Comparison of ENCODE assay signal across 8 mouse cellular contexts in the genomic region with DNA sequence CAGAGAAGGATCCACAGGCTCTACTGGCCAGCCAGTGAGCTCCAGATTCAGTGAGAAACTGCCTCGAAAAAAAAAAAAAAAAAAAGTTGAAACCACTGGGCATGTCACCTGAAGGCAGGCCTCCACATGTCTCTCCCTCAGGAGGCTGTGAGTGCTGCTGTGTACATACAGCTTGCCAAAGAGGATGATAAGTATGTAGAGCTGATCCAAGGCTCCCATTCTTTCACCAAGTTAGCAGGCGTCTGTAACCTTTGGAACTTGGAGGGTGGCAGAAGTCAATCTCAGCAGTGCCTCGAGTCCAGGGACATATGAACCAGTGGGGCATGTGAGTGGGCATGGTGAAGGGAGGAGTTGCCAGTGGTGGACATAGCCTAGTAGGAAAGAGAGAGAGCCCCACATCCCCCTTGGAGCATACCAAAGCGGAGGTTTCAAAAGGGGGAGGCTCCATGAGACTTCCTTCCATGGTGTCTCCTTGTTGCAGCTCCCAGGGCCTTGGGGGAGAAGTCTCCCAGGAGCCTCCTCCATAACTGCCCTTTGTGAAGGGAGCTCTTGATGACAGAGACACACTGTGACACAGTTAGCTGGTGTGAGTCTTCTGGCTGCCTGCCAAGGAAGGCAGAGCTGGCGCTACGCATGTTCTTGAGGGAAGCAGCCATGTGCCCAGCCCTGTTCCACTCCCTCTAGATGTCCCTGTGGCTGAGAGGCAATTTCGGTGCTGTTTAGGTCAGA. TPM values are rescaled to one million over a fixed set of nuclear protein-coding genes. Genes with fewer than 3 reads are reported as not detected.
A peak's percentile ranks its signal among the peaks of the same experiment; 100 is the strongest.
DNase-seq lines count a peak whose midpoint lies in the region; ATAC-seq lines count a peak whose summit lies in the region.

No protein-coding gene starts in this region.

- H3K4me3 ChIP-seq in forebrain, embryonic 13.5 days = no peak overlapping the region
- H3K4me3 ChIP-seq in forebrain, embryonic 11.5 days (ENCODE audit: low read depth, low read length) = no peak overlapping the region
- no peak overlapping the region for H3K4me3 ChIP-seq in kidney, embryonic 16.5 days (ENCODE audit: low read length)

- H3K27ac ChIP-seq in forebrain, embryonic 13.5 days = no peak overlapping the region
- H3K27ac ChIP-seq in forebrain, embryonic 11.5 days (ENCODE audit: low read depth, low read length) = no peak overlapping the region
- no peak overlapping the region for H3K27ac ChIP-seq in kidney, embryonic 16.5 days (ENCODE audit: low read length)

- H3K36me3 ChIP-seq in forebrain, embryonic 13.5 days (ENCODE audit: poor library complexity, severe bottlenecking) = no peaks in the 10 kb centered on the region
- H3K36me3 ChIP-seq in forebrain, embryonic 11.5 days (ENCODE audit: control insufficient read depth, insufficient read depth, low read length) = no peaks in the 10 kb centered on the region
- no peaks in the 10 kb centered on the region for H3K36me3 ChIP-seq in kidney, embryonic 16.5 days (ENCODE audit: insufficient read depth, low read length)

- WGBS in forebrain, embryonic 13.5 days = 61% methylated on average over 7 of the region's 7 CpGs
- 80% methylated on average over 7 of the region's 7 CpGs for WGBS in forebrain, embryonic 11.5 days
- 68% methylated on average over 7 of the region's 7 CpGs for WGBS in kidney, embryonic 16.5 days

- no peak overlapping the region for H3K4me2 ChIP-seq in forebrain, embryonic 13.5 days
- H3K4me2 ChIP-seq in forebrain, embryonic 11.5 days (ENCODE audit: low read depth, low read length, severe bottlenecking) = no peak overlapping the region
- no peak overlapping the region for H3K4me2 ChIP-seq in kidney, embryonic 16.5 days (replicated peaks; ENCODE audit: low read depth, low read length)

- no peak overlapping the region for H3K9ac ChIP-seq in forebrain, embryonic 13.5 days
- no peak overlapping the region for H3K9ac ChIP-seq in forebrain, embryonic 11.5 days (ENCODE audit: low read length)
- no peak overlapping the region for H3K9ac ChIP-seq in kidney, embryonic 16.5 days (replicated peaks; ENCODE audit: low read length)

- H3K9me3 ChIP-seq in forebrain, embryonic 13.5 days (replicated peaks) = no peaks in the 10 kb centered on the region
- H3K9me3 ChIP-seq in forebrain, embryonic 11.5 days (ENCODE audit: control insufficient read depth, low read length) = no peaks in the 10 kb centered on the region
- H3K9me3 ChIP-seq in kidney, embryonic 16.5 days (ENCODE audit: low read length) = no peaks in the 10 kb centered on the region

- no peak for DNase-seq in forebrain, embryonic 11.5 days (ENCODE audit: low spot score)
- DNase-seq in right cerebral cortex, adult 18-20 months = peak; percentile 25
- no peak for DNase-seq in right cerebral cortex, postnatal 25 days
- peak; percentile 10 to 38 for DNase-seq in right cerebral cortex, adult 2 months (ENCODE audit: low spot score in 2 of 2)
- no peak for DNase-seq in thymus, postnatal 36 days

- peaks cover 4% of the 10 kb centered on the region for H3K4me1 ChIP-seq in forebrain, embryonic 13.5 days
- no peaks in the 10 kb centered on the region for H3K4me1 ChIP-seq in forebrain, embryonic 11.5 days (replicated peaks; ENCODE audit: control insufficient read depth, insufficient read depth, low read length)
- no peaks in the 10 kb centered on the region for H3K4me1 ChIP-seq in kidney, embryonic 16.5 days (ENCODE audit: insufficient read depth, low read length)

- H3K27me3 ChIP-seq in forebrain, embryonic 13.5 days = no peaks in the 10 kb centered on the region
- H3K27me3 ChIP-seq in forebrain, embryonic 11.5 days (ENCODE audit: control insufficient read depth, insufficient read depth, low read length) = no peaks in the 10 kb centered on the region
- H3K27me3 ChIP-seq in kidney, embryonic 16.5 days (ENCODE audit: insufficient read depth, low read length) = no peaks in the 10 kb centered on the region

- peak; percentile 27; the same call in 1 of the 2 replicates for ATAC-seq in forebrain, embryonic 13.5 days
- ATAC-seq in forebrain, embryonic 11.5 days (replicated peaks; ENCODE audit: low FRiP score) = no peak
- ATAC-seq in kidney, embryonic 16.5 days (ENCODE audit: low FRiP score, low TSS enrichment) = peak; percentile 54; the same call in 1 of the 2 replicates
- ATAC-seq in megakaryocyte progenitor cell, adult 5-6 weeks (replicated peaks; ENCODE audit: poor library complexity) = no peak

RNA-seq across cellular contexts. Expression of a gene that starts 6.6 kb away (rescaled TPM):
- polyA plus RNA-seq in forebrain, embryonic 13.5 days (2015; fragmentation: Nextera tagmentation; extraction: Ambion mirVana) = not detected in 2 replicates
- polyA plus RNA-seq in forebrain, embryonic 11.5 days (2014; fragmentation: Nextera tagmentation; extraction: Ambion mirVana) = not detected in 2 replicates
- polyA plus RNA-seq in kidney, embryonic 16.5 days (2015; fragmentation: Nextera tagmentation; extraction: Ambion mirVana) = not detected in 2 replicates
- not detected in 2 replicates for total RNA-seq in megakaryocyte progenitor cell, adult 5-6 weeks (2015)
- total RNA-seq in megakaryocyte progenitor cell, adult 5-6 weeks (2017) = not detected in 2 replicates

RNA-seq across cellular contexts. Expression of a gene that starts 16.3 kb away (rescaled TPM):
- not detected in 2 replicates for polyA plus RNA-seq in forebrain, embryonic 13.5 days (2015; fragmentation: Nextera tagmentation; extraction: Ambion mirVana)
- not detected in 2 replicates for polyA plus RNA-seq in forebrain, embryonic 11.5 days (2014; fragmentation: Nextera tagmentation; extraction: Ambion mirVana)
- not detected in 2 replicates for polyA plus RNA-seq in kidney, embryonic 16.5 days (2015; fragmentation: Nextera tagmentation; extraction: Ambion mirVana)
- not detected in 2 replicates for total RNA-seq in megakaryocyte progenitor cell, adult 5-6 weeks (2015)
- total RNA-seq in megakaryocyte progenitor cell, adult 5-6 weeks (2017) = not detected in 2 replicates

RNA-seq across cellular contexts. Expression of a gene that starts 38.6 kb away (rescaled TPM):
- not detected in 2 replicates for polyA plus RNA-seq in forebrain, embryonic 13.5 days (2015; fragmentation: Nextera tagmentation; extraction: Ambion mirVana)
- not detected in 2 replicates for polyA plus RNA-seq in forebrain, embryonic 11.5 days (2014; fragmentation: Nextera tagmentation; extraction: Ambion mirVana)
- 1.1 and 1.3 TPM in 2 replicates for polyA plus RNA-seq in kidney, embryonic 16.5 days (2015; fragmentation: Nextera tagmentation; extraction: Ambion mirVana)
- total RNA-seq in megakaryocyte progenitor cell, adult 5-6 weeks (2015) = not detected in 2 replicates
- total RNA-seq in megakaryocyte progenitor cell, adult 5-6 weeks (2017) = not detected in 2 replicates

RNA-seq across cellular contexts. Expression of a gene that starts 55.2 kb away (rescaled TPM):
- not detected in 2 replicates for polyA plus RNA-seq in forebrain, embryonic 13.5 days (2015; fragmentation: Nextera tagmentation; extraction: Ambion mirVana)
- polyA plus RNA-seq in forebrain, embryonic 11.5 days (2014; fragmentation: Nextera tagmentation; extraction: Ambion mirVana) = not detected in 2 replicates
- 6.8 TPM in 2 replicates for polyA plus RNA-seq in kidney, embryonic 16.5 days (2015; fragmentation: Nextera tagmentation; extraction: Ambion mirVana)
- not detected in 2 replicates for total RNA-seq in megakaryocyte progenitor cell, adult 5-6 weeks (2015)
- total RNA-seq in megakaryocyte progenitor cell, adult 5-6 weeks (2017) = not detected in 2 replicates

Comparison
In these comparisons a context has a peak if more than half of its experiments do, and no peak if none do; other contexts are left out.
1. ATAC-seq: peak in forebrain, embryonic 13.5 days (single experiment) and kidney, embryonic 16.5 days (single experiment); none in forebrain, embryonic 11.5 days (single experiment) and megakaryocyte progenitor cell, adult 5-6 weeks (single experiment).
2. DNase-seq: peak in right cerebral cortex, adult 18-20 months (single experiment) and right cerebral cortex, adult 2 months (2 of 2); none in forebrain, embryonic 11.5 days (single experiment), right cerebral cortex, postnatal 25 days (single experiment) and thymus, postnatal 36 days (0 of 2).